Mouse (Mus musculus): Measurements from ENCODE around the gene Zdhhc14. TPM values are rescaled to one million over a fixed set of nuclear protein-coding genes. Genes with fewer than 3 reads are reported as not detected.

The Zdhhc14 gene
- polyA plus RNA-seq, 1 experiment from 2014 or later = 1.3 TPM

GRCm38 (mm10) chr17:5488156-5488555 lies 4.2 kb upstream of the Zdhhc14 start:
- Histone ChIP-seq H3K9ac (no peak overlapping the region), H3K27me3 (replicated peaks) (peaks cover 22% of the 10 kb centered on the region), H3K9me3 (peaks cover 4% of the 10 kb centered on the region; the same call in 1 of the 2 replicates), H3K27ac (replicated peaks) (no peak overlapping the region), H3K4me1 (peaks cover 7% of the 10 kb centered on the region; the same call in 1 of the 2 replicates), H3K4me2 (no peak overlapping the region), H3K4me3 (no peak overlapping the region), H3K36me3 (no peaks in the 10 kb centered on the region)
- ATAC-seq (ENCODE audit: extremely low read depth, insufficient number of reproducible peaks, low FRiP score, low TSS enrichment) = no peak
- 58% methylated on average over 9 of the region's 9 CpGs for WGBS

GRCm38 (mm10) chr17:5490351-5490750 lies 2.0 kb upstream of the Zdhhc14 start:
- no peaks in the 10 kb centered on the region for H3K36me3 ChIP-seq
- H3K27ac ChIP-seq (replicated peaks) = no peak overlapping the region
- peaks cover 22% of the 10 kb centered on the region for H3K4me1 ChIP-seq
- no peak overlapping the region for H3K9ac ChIP-seq
- H3K27me3 ChIP-seq (replicated peaks) = peaks cover 37% of the 10 kb centered on the region
- WGBS = 73% methylated on average over 3 of the region's 3 CpGs
- H3K9me3 ChIP-seq = no peaks in the 10 kb centered on the region
- H3K4me3 ChIP-seq = no peak overlapping the region
- ATAC-seq (ENCODE audit: extremely low read depth, insufficient number of reproducible peaks, low FRiP score, low TSS enrichment) = no peak
- H3K4me2 ChIP-seq = no peak overlapping the region

GRCm38 (mm10) chr17:5491031-5491800 lies 1.1 kb upstream of the Zdhhc14 start:
- Histone ChIP-seq H3K9me3 (no peaks in the 10 kb centered on the region), H3K27ac (replicated peaks) (peak overlapping the region; percentile 90), H3K27me3 (replicated peaks) (peaks cover 40% of the 10 kb centered on the region), H3K36me3 (no peaks in the 10 kb centered on the region), H3K4me3 (peak overlapping the region; percentile 74), H3K9ac (peak overlapping the region; percentile 89), H3K4me2 (peak overlapping the region; percentile 100), H3K4me1 (peaks cover 22% of the 10 kb centered on the region)
- ATAC-seq (ENCODE audit: extremely low read depth, insufficient number of reproducible peaks, low FRiP score, low TSS enrichment) = peak; percentile 72; the same call in 1 of the 2 replicates
- WGBS = under 1% methylated on average over 29 of the region's 29 CpGs

- no peaks in the 10 kb centered on the region for H3K36me3 ChIP-seq
- H3K9me3 ChIP-seq = no peaks in the 10 kb centered on the region
- peak overlapping the region; percentile 90 for H3K27ac ChIP-seq (replicated peaks)
- peaks cover 22% of the 10 kb centered on the region for H3K4me1 ChIP-seq
- ATAC-seq (ENCODE audit: extremely low read depth, insufficient number of reproducible peaks, low FRiP score, low TSS enrichment) = peak; percentile 34; the same call in 1 of the 2 replicates
- H3K27me3 ChIP-seq (replicated peaks) = peaks cover 46% of the 10 kb centered on the region
- peak overlapping the region; percentile 100 for H3K4me2 ChIP-seq
- 0% methylated on average over 48 of the region's 48 CpGs for WGBS
- peak overlapping the region; percentile 74 for H3K4me3 ChIP-seq
- H3K9ac ChIP-seq = peak overlapping the region; percentile 89
These were observed 396 bp downstream of the Zdhhc14 start for GRCm38 (mm10) chr17:5492746-5493160.

- no peak for ATAC-seq (ENCODE audit: extremely low read depth, insufficient number of reproducible peaks, low FRiP score, low TSS enrichment)
- H3K36me3 ChIP-seq = no peaks in the 10 kb centered on the region
- peaks cover 43% of the 10 kb centered on the region for H3K27me3 ChIP-seq (replicated peaks)
- H3K4me1 ChIP-seq = peaks cover 22% of the 10 kb centered on the region
- H3K9me3 ChIP-seq = no peaks in the 10 kb centered on the region
- H3K27ac ChIP-seq (replicated peaks) = peak overlapping the region; percentile 90; the same call in 1 of the 2 replicates
- H3K4me2 ChIP-seq = peak overlapping the region; percentile 100
- H3K4me3 ChIP-seq = peak overlapping the region; percentile 74
- peak overlapping the region; percentile 89 for H3K9ac ChIP-seq
- WGBS = 2% methylated on average over 53 of the region's 53 CpGs
These were observed 909 bp downstream of the Zdhhc14 start for GRCm38 (mm10) chr17:5493161-5493771.

GRCm38 (mm10) chr17:5493809-5494208 lies 1.5 kb downstream of the Zdhhc14 start:
- H3K9me3 ChIP-seq = no peaks in the 10 kb centered on the region
- H3K4me3 ChIP-seq = peak overlapping the region; percentile 74
- peaks cover 22% of the 10 kb centered on the region for H3K4me1 ChIP-seq
- peak overlapping the region; percentile 89 for H3K9ac ChIP-seq
- H3K4me2 ChIP-seq = peak overlapping the region; percentile 100
- no peak overlapping the region for H3K27ac ChIP-seq (replicated peaks)
- peaks cover 38% of the 10 kb centered on the region for H3K27me3 ChIP-seq (replicated peaks)
- WGBS = 24% methylated on average over 4 of the region's 4 CpGs
- H3K36me3 ChIP-seq = no peaks in the 10 kb centered on the region
- no peak for ATAC-seq (ENCODE audit: extremely low read depth, insufficient number of reproducible peaks, low FRiP score, low TSS enrichment)

- H3K27ac ChIP-seq (replicated peaks) = no peak overlapping the region
- H3K9me3 ChIP-seq = no peaks in the 10 kb centered on the region
- ATAC-seq (ENCODE audit: extremely low read depth, insufficient number of reproducible peaks, low FRiP score, low TSS enrichment) = no peak
- peaks cover 22% of the 10 kb centered on the region for H3K4me1 ChIP-seq
- H3K9ac ChIP-seq = no peak overlapping the region
- H3K36me3 ChIP-seq = no peaks in the 10 kb centered on the region
- 81% methylated on average over 7 of the region's 7 CpGs for WGBS
- H3K27me3 ChIP-seq (replicated peaks) = peaks cover 28% of the 10 kb centered on the region
- H3K4me2 ChIP-seq = peak overlapping the region; percentile 100
- H3K4me3 ChIP-seq = peak overlapping the region; percentile 74
These were observed 2.5 kb downstream of the Zdhhc14 start for GRCm38 (mm10) chr17:5494832-5495231.

GRCm38 (mm10) chr17:5497695-5498094 lies 5.3 kb downstream of the Zdhhc14 start:
- WGBS = 75% methylated on average over 8 of the region's 8 CpGs

GRCm38 (mm10) chr17:5498996-5499395 lies 6.6 kb downstream of the Zdhhc14 start:
- H3K4me1 ChIP-seq = peaks cover 9% of the 10 kb centered on the region
- H3K9ac ChIP-seq = no peak overlapping the region
- no peaks in the 10 kb centered on the region for H3K36me3 ChIP-seq
- WGBS = 77% methylated on average over 4 of the region's 4 CpGs
- H3K4me3 ChIP-seq = no peak overlapping the region
- no peak for ATAC-seq (ENCODE audit: extremely low read depth, insufficient number of reproducible peaks, low FRiP score, low TSS enrichment)
- H3K9me3 ChIP-seq = no peaks in the 10 kb centered on the region
- H3K27ac ChIP-seq (replicated peaks) = no peak overlapping the region
- H3K27me3 ChIP-seq (replicated peaks) = peaks cover 20% of the 10 kb centered on the region
- H3K4me2 ChIP-seq = no peak overlapping the region

More at GRCm38 (mm10) chr17:5497695-5498094, 5.3 kb downstream of the Zdhhc14 start:
- H3K4me1 ChIP-seq = peaks cover 15% of the 10 kb centered on the region
- H3K4me2 ChIP-seq = no peak overlapping the region
- no peak overlapping the region for H3K9ac ChIP-seq
- H3K36me3 ChIP-seq = no peaks in the 10 kb centered on the region
- H3K27me3 ChIP-seq (replicated peaks) = peaks cover 25% of the 10 kb centered on the region
- H3K9me3 ChIP-seq = no peaks in the 10 kb centered on the region
- H3K4me3 ChIP-seq = no peak overlapping the region
- ATAC-seq (ENCODE audit: extremely low read depth, insufficient number of reproducible peaks, low FRiP score, low TSS enrichment) = no peak
- H3K27ac ChIP-seq (replicated peaks) = no peak overlapping the region

- Histone ChIP-seq H3K4me2 (no peak overlapping the region), H3K9ac (no peak overlapping the region), H3K9me3 (no peaks in the 10 kb centered on the region), H3K27me3 (replicated peaks) (no peaks in the 10 kb centered on the region), H3K4me1 (peaks cover 30% of the 10 kb centered on the region), H3K27ac (replicated peaks) (no peak overlapping the region), H3K36me3 (no peaks in the 10 kb centered on the region), H3K4me3 (no peak overlapping the region)
- ATAC-seq (ENCODE audit: extremely low read depth, insufficient number of reproducible peaks, low FRiP score, low TSS enrichment) = no peak
- WGBS = 69% methylated on average over 8 of the region's 8 CpGs
These were observed 11.8 kb downstream of the Zdhhc14 start for GRCm38 (mm10) chr17:5503981-5504760.

- H3K4me3 ChIP-seq = no peak overlapping the region
- WGBS = 77% methylated on average over 4 of the region's 4 CpGs
- no peaks in the 10 kb centered on the region for H3K9me3 ChIP-seq
- H3K36me3 ChIP-seq = no peaks in the 10 kb centered on the region
- no peak for ATAC-seq (ENCODE audit: extremely low read depth, insufficient number of reproducible peaks, low FRiP score, low TSS enrichment)
- H3K27me3 ChIP-seq (replicated peaks) = no peaks in the 10 kb centered on the region
- peaks cover 34% of the 10 kb centered on the region for H3K4me1 ChIP-seq
- H3K4me2 ChIP-seq = no peak overlapping the region
- H3K9ac ChIP-seq = no peak overlapping the region
- H3K27ac ChIP-seq (replicated peaks) = no peak overlapping the region
These were observed 12.6 kb downstream of the Zdhhc14 start for GRCm38 (mm10) chr17:5504969-5505368.
